In genomic region chr15:89173906-89174214, GRCm38 (mm10) we compare ENCODE assay signal across 8 mouse cellular contexts. TPM values are rescaled to one million over a fixed set of nuclear protein-coding genes. Genes with fewer than 3 reads are reported as not detected.
DNase-seq lines count a peak whose midpoint lies in the region; ATAC-seq and TF ChIP-seq lines count a peak whose summit lies in the region.

No protein-coding gene starts in this region.

- no peaks in the 10 kb centered on the region for H3K79me2 ChIP-seq in CH12.LX (replicated peaks; ENCODE audit: control insufficient read depth, extremely low read depth, insufficient read depth, poor library complexity, severe bottlenecking)

- H3K27me3 ChIP-seq in CH12.LX (replicated peaks): peaks cover 1% of the 10 kb centered on the region
- H3K27me3 ChIP-seq in embryonic facial prominence, embryonic 12.5 days: no peaks in the 10 kb centered on the region
- H3K27me3 ChIP-seq in heart, embryonic 16.5 days (ENCODE audit: control insufficient read depth, insufficient read depth, low read length): no peaks in the 10 kb centered on the region
- no peaks in the 10 kb centered on the region for H3K27me3 ChIP-seq in stomach, embryonic 16.5 days (ENCODE audit: control insufficient read depth, insufficient read depth, low read length)

- peak overlapping the region; percentile 64 for H3K4me2 ChIP-seq in CH12.LX (ENCODE audit: insufficient read depth, low read depth, poor library complexity, severe bottlenecking)
- peak overlapping the region; percentile 100 for H3K4me2 ChIP-seq in embryonic facial prominence, embryonic 12.5 days (replicated peaks)
- H3K4me2 ChIP-seq in heart, embryonic 16.5 days (ENCODE audit: low read depth, low read length): peak overlapping the region; percentile 100
- H3K4me2 ChIP-seq in stomach, embryonic 16.5 days (ENCODE audit: low read depth, low read length): peak overlapping the region; percentile 99

- no peak for DNase-seq in CH12.LX (ENCODE audit: extremely low read depth)
- peak; percentile 59 for DNase-seq in ZHBTc4 (ENCODE audit: low read depth, low spot score)
- peak; percentile 88 for DNase-seq in kidney, postnatal 10 days
- DNase-seq in lung, postnatal 36 days: peak; percentile 78
- DNase-seq in right cerebral cortex, postnatal 36 days (ENCODE audit: low spot score in 2 of 2): no peak

- dilution Hi-C loops in CH12.LX (cut with MboI; ENCODE audit: extremely low pct_ligation_motif_present, extremely low pct_unique_long_range_greater_than_20kb, low sequenced_read_pairs): no loop called here

- no peak for TF ChIP-seq CTCF in CH12.LX (conservative IDR thresholded peaks at IDR 0.05 in 1 of 2, IDR thresholded peaks at IDR 0.05 in 1 of 2; ENCODE audit: low read depth in 2 of 2, low read length in 2 of 2)

- H3K9me3 ChIP-seq in CH12.LX (replicated peaks; ENCODE audit: low read length): no peaks in the 10 kb centered on the region
- H3K9me3 ChIP-seq in embryonic facial prominence, embryonic 12.5 days: no peaks in the 10 kb centered on the region
- no peaks in the 10 kb centered on the region for H3K9me3 ChIP-seq in heart, embryonic 16.5 days (replicated peaks; ENCODE audit: control insufficient read depth, low read length)
- H3K9me3 ChIP-seq in stomach, embryonic 16.5 days (replicated peaks; ENCODE audit: control insufficient read depth, low read length): no peaks in the 10 kb centered on the region

- in situ Hi-C loops in CH12.LX (cut with MboI; ENCODE audit: low pct_ligation_motif_present, low pct_unique_long_range_greater_than_20kb, low sequenced_read_pairs): loop anchor here (5.0 kb wide), 1 partner anchor 33 kb away; no protein-coding TSS in a partner anchor

- H3K36me3 ChIP-seq in CH12.LX (replicated peaks in 1 of 2; ENCODE audit: control insufficient read depth in 1 of 2, insufficient read depth in 1 of 2, low read length in 1 of 2): peaks cover 2 to 4% of the 10 kb centered on the region in 2 experiments
- H3K36me3 ChIP-seq in embryonic facial prominence, embryonic 12.5 days: 0 out of 2 replicates have a peak, but pooled peaks cover 4% of the 10 kb centered on the region
- H3K36me3 ChIP-seq in heart, embryonic 16.5 days (ENCODE audit: control insufficient read depth, insufficient read depth): no peaks in the 10 kb centered on the region
- H3K36me3 ChIP-seq in stomach, embryonic 16.5 days (ENCODE audit: control insufficient read depth, insufficient read depth, low read length): no peaks in the 10 kb centered on the region

- H3K9ac ChIP-seq in CH12.LX (ENCODE audit: insufficient read depth, low read depth): no peak overlapping the region
- H3K9ac ChIP-seq in embryonic facial prominence, embryonic 12.5 days: peak overlapping the region; percentile 74
- H3K9ac ChIP-seq in heart, embryonic 16.5 days (ENCODE audit: low read length): peak overlapping the region; percentile 87
- peak overlapping the region; percentile 82 for H3K9ac ChIP-seq in stomach, embryonic 16.5 days (ENCODE audit: low read length)

- H3K27ac ChIP-seq in CH12.LX (ENCODE audit: insufficient read depth, low read depth): no peak overlapping the region
- 0 out of 2 replicates have a peak overlapping the region, but pooled peaks have one; percentile 79 for H3K27ac ChIP-seq in embryonic facial prominence, embryonic 12.5 days
- no peak overlapping the region for H3K27ac ChIP-seq in heart, embryonic 16.5 days (ENCODE audit: low read length)
- H3K27ac ChIP-seq in stomach, embryonic 16.5 days (ENCODE audit: low read length): peak overlapping the region; percentile 54

- ATAC-seq in embryonic facial prominence, embryonic 12.5 days (ENCODE audit: insufficient number of reproducible peaks, insufficient read depth, low FRiP score, low TSS enrichment): peak; percentile 35; the same call in 1 of the 2 replicates
- no peak for ATAC-seq in heart, embryonic 16.5 days (replicated peaks; ENCODE audit: extremely low read depth, insufficient read depth, low FRiP score)
- ATAC-seq in stomach, embryonic 16.5 days (ENCODE audit: insufficient read depth, low FRiP score): peak; percentile 52

- TF ChIP-seq EP300 in CH12.LX (IDR thresholded peaks at IDR 0.05; ENCODE audit: low read length): no peak

- under 1% methylated on average over 15 of the region's 15 CpGs for whole genome bisulfite sequencing in embryonic facial prominence, embryonic 12.5 days
- 4% methylated on average over 15 of the region's 15 CpGs for WGBS in heart, embryonic 16.5 days
- 3% methylated on average over 15 of the region's 15 CpGs for WGBS in stomach, embryonic 16.5 days

- peak overlapping the region; percentile 51 to 69 (median 54) for H3K4me3 ChIP-seq in CH12.LX (replicated peaks in 1 of 3; ENCODE audit: low read depth in 2 of 3, low read length in 2 of 3, poor library complexity in 1 of 3)
- H3K4me3 ChIP-seq in embryonic facial prominence, embryonic 12.5 days: peak overlapping the region; percentile 59
- peak overlapping the region; percentile 74 for H3K4me3 ChIP-seq in heart, embryonic 16.5 days (ENCODE audit: low read length)
- H3K4me3 ChIP-seq in stomach, embryonic 16.5 days (replicated peaks; ENCODE audit: low read length): peak overlapping the region; percentile 62

- peak; percentile 51; the same call in 1 of the 2 replicates for TF ChIP-seq POLR2A in CH12.LX (IDR thresholded peaks at IDR 0.05; ENCODE audit: low read depth, low read length)

- no peak for TF ChIP-seq RAD21 in CH12.LX (IDR thresholded peaks at IDR 0.05; ENCODE audit: low read depth, low read length)

- peaks cover 29 to 74% of the 10 kb centered on the region in 2 experiments for H3K4me1 ChIP-seq in CH12.LX (ENCODE audit: control insufficient read depth in 1 of 2, insufficient read depth in 2 of 2)
- H3K4me1 ChIP-seq in embryonic facial prominence, embryonic 12.5 days: peaks cover 92% of the 10 kb centered on the region
- peaks cover 96% of the 10 kb centered on the region for H3K4me1 ChIP-seq in heart, embryonic 16.5 days (ENCODE audit: control insufficient read depth, insufficient read depth, low read length)
- peaks cover 85% of the 10 kb centered on the region for H3K4me1 ChIP-seq in stomach, embryonic 16.5 days (ENCODE audit: control insufficient read depth, insufficient read depth, low read length)

TF ChIP-seq in CH12.LX, 34 proteins besides CTCF, POLR2A, EP300 and RAD21:
- TF ChIP-seq KAT2A (IDR thresholded peaks at IDR 0.05; ENCODE audit: insufficient replicate concordance, low read length) (no peak), BHLHE40 (IDR thresholded peaks at IDR 0.05; ENCODE audit: low read depth, low read length) (no peak), MEF2A (IDR thresholded peaks at IDR 0.05; ENCODE audit: borderline replicate concordance, low read depth, low read length) (no peak), TCF12 (IDR thresholded peaks at IDR 0.05; ENCODE audit: low read depth, low read length) (no peak)

RNA-seq across cellular contexts. Expression of gene Plxnb2, which starts 6.7 kb away (rescaled TPM):
- 40.1 and 51.5 TPM in 2 replicates for total RNA-seq in CH12.LX (2012; rRNA removed)
- total RNA-seq in CH12.LX (2014; rRNA removed): 2.7 and 2.9 TPM in 2 replicates
- polyA plus RNA-seq in CH12.LX (2012; ENCODE audit: insufficient read length, low read depth): 4.3 and 4.5 TPM in 2 replicates
- 169 and 182 TPM in 2 replicates for polyA plus RNA-seq in embryonic facial prominence, embryonic 12.5 days (2016; fragmentation: Nextera tagmentation; extraction: Ambion mirVana)
- polyA plus RNA-seq in heart, embryonic 16.5 days (2015; fragmentation: Nextera tagmentation; extraction: Ambion mirVana): 91.8 and 104 TPM in 2 replicates
- 153 and 178 TPM in 2 replicates for polyA plus RNA-seq in stomach, embryonic 16.5 days (2015; fragmentation: Nextera tagmentation; extraction: Ambion mirVana)

RNA-seq across cellular contexts. Expression of gene Dennd6b, which starts 22.4 kb away (rescaled TPM):
- 6.6 and 9.0 TPM in 2 replicates for total RNA-seq in CH12.LX (2012; rRNA removed)
- total RNA-seq in CH12.LX (2014; rRNA removed): 4.1 and 4.5 TPM in 2 replicates
- polyA plus RNA-seq in CH12.LX (2012; ENCODE audit: insufficient read length, low read depth): 8.8 and 9.1 TPM in 2 replicates
- 30.2 and 30.3 TPM in 2 replicates for polyA plus RNA-seq in embryonic facial prominence, embryonic 12.5 days (2016; fragmentation: Nextera tagmentation; extraction: Ambion mirVana)
- 18.9 and 19.0 TPM in 2 replicates for polyA plus RNA-seq in heart, embryonic 16.5 days (2015; fragmentation: Nextera tagmentation; extraction: Ambion mirVana)
- polyA plus RNA-seq in stomach, embryonic 16.5 days (2015; fragmentation: Nextera tagmentation; extraction: Ambion mirVana): 13.4 and 15.0 TPM in 2 replicates

RNA-seq across cellular contexts. Expression of gene Mapk11, which starts 24.4 kb away (rescaled TPM):
- total RNA-seq in CH12.LX (2012; rRNA removed): 7.4 and 11.4 TPM in 2 replicates
- 3.5 and 3.9 TPM in 2 replicates for total RNA-seq in CH12.LX (2014; rRNA removed)
- 5.2 and 5.3 TPM in 2 replicates for polyA plus RNA-seq in CH12.LX (2012; ENCODE audit: insufficient read length, low read depth)
- polyA plus RNA-seq in embryonic facial prominence, embryonic 12.5 days (2016; fragmentation: Nextera tagmentation; extraction: Ambion mirVana): 14.0 and 16.4 TPM in 2 replicates
- polyA plus RNA-seq in heart, embryonic 16.5 days (2015; fragmentation: Nextera tagmentation; extraction: Ambion mirVana): 3.6 and 4.1 TPM in 2 replicates
- polyA plus RNA-seq in stomach, embryonic 16.5 days (2015; fragmentation: Nextera tagmentation; extraction: Ambion mirVana): 5.1 and 6.0 TPM in 2 replicates

RNA-seq across cellular contexts. Expression of gene Mapk12, which starts 33.4 kb away (rescaled TPM):
- total RNA-seq in CH12.LX (2012; rRNA removed) (0.17 and 0.21 TPM in 2 replicates), CH12.LX (2014; rRNA removed) (not detected in 2 replicates)
- polyA plus RNA-seq in CH12.LX (2012; ENCODE audit: insufficient read length, low read depth): 0.14 TPM in 1 of 2 replicates, not detected in the other
- 7.5 and 7.6 TPM in 2 replicates for polyA plus RNA-seq in embryonic facial prominence, embryonic 12.5 days (2016; fragmentation: Nextera tagmentation; extraction: Ambion mirVana)
- 17.7 and 18.4 TPM in 2 replicates for polyA plus RNA-seq in heart, embryonic 16.5 days (2015; fragmentation: Nextera tagmentation; extraction: Ambion mirVana)
- 3.6 and 6.0 TPM in 2 replicates for polyA plus RNA-seq in stomach, embryonic 16.5 days (2015; fragmentation: Nextera tagmentation; extraction: Ambion mirVana)

RNA-seq across cellular contexts. Expression of gene Ppp6r2, which starts 37.5 kb away (rescaled TPM):
- total RNA-seq in CH12.LX (2012; rRNA removed) (10.0 and 14.7 TPM in 2 replicates), CH12.LX (2014; rRNA removed) (5.8 and 8.7 TPM in 2 replicates)
- polyA plus RNA-seq in CH12.LX (2012; ENCODE audit: insufficient read length, low read depth): 6.8 and 10.3 TPM in 2 replicates
- polyA plus RNA-seq in embryonic facial prominence, embryonic 12.5 days (2016; fragmentation: Nextera tagmentation; extraction: Ambion mirVana): 38.9 and 41.9 TPM in 2 replicates
- 18.2 and 21.3 TPM in 2 replicates for polyA plus RNA-seq in heart, embryonic 16.5 days (2015; fragmentation: Nextera tagmentation; extraction: Ambion mirVana)
- 20.2 and 24.4 TPM in 2 replicates for polyA plus RNA-seq in stomach, embryonic 16.5 days (2015; fragmentation: Nextera tagmentation; extraction: Ambion mirVana)

Comparison
In these comparisons a context has a peak if more than half of its experiments do, and no peak if none do; other contexts are left out.
1. DNase-seq: peak in ZHBTc4 (single experiment), kidney, postnatal 10 days (single experiment) and lung, postnatal 36 days (single experiment); none in CH12.LX (single experiment) and right cerebral cortex, postnatal 36 days (0 of 2).
2. H3K27ac ChIP-seq: peak in embryonic facial prominence, embryonic 12.5 days (single experiment) and stomach, embryonic 16.5 days (single experiment); none in CH12.LX (single experiment) and heart, embryonic 16.5 days (single experiment).
3. RNA of gene Plxnb2, which starts 6.7 kb away (polyA plus RNA-seq): 169 to 182 TPM in embryonic facial prominence, embryonic 12.5 days, 153 to 178 TPM in stomach, embryonic 16.5 days and 91.8 to 104 TPM in heart, embryonic 16.5 days; 4.3 to 4.5 TPM in CH12.LX; every median in the first group is over 10 times any median in the second.
4. Peak in every context shown above with its lines, with median percentiles within 50 percentile points of each other: H3K4me2 ChIP-seq and H3K4me3 ChIP-seq.